ENCODE assay signal across 19 mouse cellular contexts in the genomic region with DNA sequence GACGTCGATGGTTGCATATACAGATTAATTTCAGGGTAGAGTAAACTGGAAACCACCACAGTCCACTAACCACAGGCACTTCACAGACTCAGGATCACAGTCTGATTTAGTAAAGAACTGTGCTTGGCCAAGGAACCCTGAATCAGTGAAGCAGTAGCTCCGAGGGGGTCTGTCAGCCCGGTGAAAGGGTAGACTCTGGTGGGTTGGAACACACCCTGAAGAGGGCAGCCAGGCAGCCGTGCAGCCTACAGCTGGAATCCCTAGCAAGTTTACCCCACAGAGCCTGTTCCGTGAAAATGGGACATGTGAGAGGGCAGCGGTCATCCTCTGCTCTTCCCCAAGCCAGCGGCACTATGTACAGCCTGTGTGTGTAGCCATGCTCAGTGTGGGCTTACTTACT.
"Had no signal": no experiment of that assay in that cellular context is flagged by ENCODE, and none has a peak within 500 bp of the region (broad histone marks: within the 10 kb centered on the region; RNA-seq: fewer than 3 reads in every experiment).

No protein-coding gene starts in this region.

- H3K9me3 ChIP-seq: intestine, embryonic 15.5 days; liver, embryonic 13.5 days; midbrain, embryonic 10.5 days; midbrain, embryonic 15.5 days; neural tube, embryonic 12.5 days; neural tube, embryonic 15.5 days had no signal

- H3K4me3 ChIP-seq: intestine, embryonic 15.5 days; left cerebral cortex, adult 2 months; liver, embryonic 13.5 days; midbrain, embryonic 10.5 days; midbrain, embryonic 15.5 days; neural tube, embryonic 12.5 days; neural tube, embryonic 15.5 days had no signal

- H3K27ac ChIP-seq: intestine, embryonic 15.5 days; left cerebral cortex, adult 2 months; liver, embryonic 13.5 days; midbrain, embryonic 10.5 days; midbrain, embryonic 15.5 days; neural tube, embryonic 12.5 days; neural tube, embryonic 15.5 days; stomach, postnatal 0 days had no signal

- H3K36me3 ChIP-seq: intestine, embryonic 15.5 days; liver, embryonic 13.5 days; midbrain, embryonic 10.5 days; midbrain, embryonic 15.5 days; neural tube, embryonic 12.5 days; neural tube, embryonic 15.5 days had no signal

- ATAC-seq: intestine, embryonic 15.5 days; midbrain, embryonic 15.5 days had no signal

- H3K9ac ChIP-seq: intestine, embryonic 15.5 days; liver, embryonic 13.5 days; midbrain, embryonic 15.5 days; neural tube, embryonic 12.5 days; neural tube, embryonic 15.5 days had no signal

- DNase-seq: kidney, adult 8-10 months; layer of hippocampus, postnatal 36 days; liver, embryonic 13.5 days; lung, adult 2 months; lung, postnatal 14 days; lung, postnatal 4 days; right cerebral cortex, adult 18-20 months; right cerebral cortex, postnatal 14 days; right cerebral cortex, postnatal 4 days; thymus, adult 2 months; thymus, postnatal 14 days; thymus, postnatal 4 days had no signal

- H3K4me1 ChIP-seq: liver, embryonic 13.5 days had no signal

- H3K27me3 ChIP-seq: intestine, embryonic 15.5 days; liver, embryonic 13.5 days; midbrain, embryonic 15.5 days; neural tube, embryonic 12.5 days; neural tube, embryonic 15.5 days had no signal

- H3K4me2 ChIP-seq: intestine, embryonic 15.5 days; liver, embryonic 13.5 days; midbrain, embryonic 15.5 days; neural tube, embryonic 12.5 days; neural tube, embryonic 15.5 days had no signal
